Mouse (Mus musculus) kidney, adult 2 months (tissue): ENCODE results near the gene Fgr. TPM values are rescaled to one million over a fixed set of nuclear protein-coding genes. Genes with fewer than 3 reads are reported as not detected.

ENCODE experiments used
- DNase-seq: peaks from one replicate; pipeline ENCODE4 v3.0.0; 2021
- H3K27ac ChIP-seq: fragments of 200-500 bp; 2 replicates; pipeline ENCODE4 v1.5.1; 2012; ENCODE audit warnings: low read depth, low read length, control low read depth, inconsistent platforms; ENCODE audit not compliant: insufficient read depth
- H3K27me3 ChIP-seq: fragments of 200-500 bp; replicated peaks from 2 replicates; pipeline ENCODE4 v1.6.1; 2012; ENCODE audit warnings: mild to moderate bottlenecking, moderate library complexity, low read length, inconsistent platforms; ENCODE audit not compliant: control insufficient read depth, insufficient read depth
- H3K36me3 ChIP-seq: fragments of 200-500 bp; 2 replicates; pipeline ENCODE4 v1.6.1; 2012; ENCODE audit warnings: mild to moderate bottlenecking, moderate library complexity, low read length, inconsistent platforms; ENCODE audit not compliant: control insufficient read depth, insufficient read depth
- H3K4me1 ChIP-seq: fragments of 200-500 bp; 2 replicates; pipeline ENCODE4 v1.6.1; 2011; ENCODE audit warnings: low read length; ENCODE audit not compliant: control insufficient read depth, insufficient read depth
- H3K4me3 ChIP-seq: fragments of 200-500 bp; 2 replicates; pipeline ENCODE4 v1.5.1; 2011; ENCODE audit warnings: mild to moderate bottlenecking, low read depth, low read length, control low read depth; ENCODE audit not compliant: insufficient read depth
- CTCF ChIP-seq: fragments of 200-500 bp; conservative IDR thresholded peaks from 2 replicates; pipeline ENCODE4 v1.5.1; 2011; ENCODE audit warnings: low read depth, mild to moderate bottlenecking, control low read depth, low read length, moderate library complexity, mixed read lengths; ENCODE audit not compliant: insufficient read depth, insufficient read length
- POLR2A ChIP-seq: fragments of 200-500 bp; IDR thresholded peaks from one replicate; pipeline ENCODE4 v1.6.1; 2011; ENCODE audit warnings: low read depth, low read length, control low read depth
- WGBS: fragments of 180-500 bp; shearing (Covaris S2); methylation state at CpG from one replicate; pipeline ENCODE4 v1.1.7; 2018; 5-methylcytosine and 5-hydroxymethylcytosine counted together
- polyA plus RNA-seq: library from polyadenylated mRNA; depleted of rRNA; stranded (reverse); fragments of >200 nt; gene quantifications from 2 replicates; pipeline ENCODE4 v1.2.3, GENCODE M21; 2012

The Fgr gene
- polyA plus RNA-seq, 1 experiment, result 2.5 TPM

DNA sequence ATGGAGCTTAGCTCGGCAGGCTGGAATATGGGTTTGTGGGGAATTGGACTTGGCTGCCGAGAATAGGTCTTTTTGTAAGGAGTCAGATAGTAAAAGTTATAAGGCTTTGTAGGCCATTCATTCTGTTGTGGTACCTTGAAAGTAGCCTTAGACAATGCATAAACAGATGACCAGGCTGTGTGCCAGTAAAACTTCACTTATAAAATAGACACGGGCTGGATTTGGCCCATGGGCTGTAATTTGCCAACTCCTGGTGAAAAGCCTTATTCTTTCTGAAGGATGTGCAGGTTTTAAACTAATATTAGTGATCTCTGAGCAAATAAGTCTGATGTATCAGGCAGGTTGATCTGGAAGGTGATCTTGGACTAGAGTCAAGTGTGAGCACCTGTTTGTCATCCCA is 62.1 kb downstream of the Fgr start:
- Histone ChIP-seq H3K4me3 (no peak overlapping the region), H3K36me3 (no peaks in the 10 kb centered on the region), H3K27me3 (no peaks in the 10 kb centered on the region), H3K27ac (0 out of 2 replicates have a peak overlapping the region, but pooled peaks have one; percentile 13), H3K4me1 (peaks cover 46% of the 10 kb centered on the region)
- 26% methylated on average over 3 of the region's 3 CpGs for WGBS
- peak; percentile 82 for DNase-seq
- no peak for TF ChIP-seq CTCF
- TF ChIP-seq POLR2A, result no peak

DNA sequence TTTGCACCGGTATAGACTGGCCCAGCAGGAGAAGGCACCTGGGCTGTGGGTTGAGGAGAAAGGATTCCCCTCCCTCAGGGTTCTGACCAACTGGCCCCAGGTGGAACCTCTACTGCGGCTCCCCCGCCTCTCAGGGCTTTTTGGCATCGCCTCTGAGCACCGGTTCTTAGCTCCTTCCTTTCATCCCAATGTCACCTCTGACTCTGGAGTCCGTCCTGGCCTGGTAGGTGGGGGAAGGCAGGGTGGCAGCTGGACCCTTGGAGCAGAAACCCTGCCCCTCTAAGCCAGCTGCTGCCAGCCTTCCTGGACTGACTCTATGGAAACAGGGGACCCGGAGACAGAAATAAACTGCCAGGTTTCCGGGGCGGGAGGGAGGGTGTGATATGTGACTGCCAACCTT is 63.4 kb downstream of the Fgr start:
- DNase-seq, result no peak
- WGBS, result 38% methylated on average over 9 of the region's 9 CpGs
- Histone ChIP-seq H3K4me1 (peaks cover 58% of the 10 kb centered on the region), H3K4me3 (no peak overlapping the region), H3K36me3 (no peaks in the 10 kb centered on the region), H3K27me3 (no peaks in the 10 kb centered on the region), H3K27ac (no peak overlapping the region)
- TF ChIP-seq CTCF (no peak), POLR2A (no peak)

DNA sequence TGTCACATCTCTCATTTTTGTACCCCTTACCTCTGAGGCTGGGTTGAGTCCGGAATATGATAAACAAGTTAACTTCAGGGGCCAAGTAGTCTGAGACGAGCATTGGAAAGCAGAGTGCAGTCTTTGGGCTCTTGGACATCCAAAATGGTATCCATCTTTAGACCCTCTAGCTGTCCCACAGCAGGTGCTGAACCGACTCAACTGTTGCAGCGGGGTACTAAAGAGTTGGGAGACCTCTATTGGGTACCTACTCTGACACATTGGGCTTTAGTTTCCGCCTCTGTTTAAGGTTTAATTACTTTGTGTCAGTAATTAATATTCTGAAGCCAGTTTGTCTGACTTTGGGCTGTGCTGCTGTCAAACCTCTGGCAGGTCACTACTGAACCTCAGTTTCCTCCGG is 63.9 kb downstream of the Fgr start:
- Histone ChIP-seq H3K4me3 (no peak overlapping the region), H3K4me1 (peaks cover 57% of the 10 kb centered on the region), H3K27ac (no peak overlapping the region), H3K27me3 (no peaks in the 10 kb centered on the region), H3K36me3 (no peaks in the 10 kb centered on the region)
- WGBS, result 48% methylated on average over 6 of the region's 6 CpGs
- TF ChIP-seq POLR2A (no peak), CTCF (no peak)
- no peak for DNase-seq

DNA sequence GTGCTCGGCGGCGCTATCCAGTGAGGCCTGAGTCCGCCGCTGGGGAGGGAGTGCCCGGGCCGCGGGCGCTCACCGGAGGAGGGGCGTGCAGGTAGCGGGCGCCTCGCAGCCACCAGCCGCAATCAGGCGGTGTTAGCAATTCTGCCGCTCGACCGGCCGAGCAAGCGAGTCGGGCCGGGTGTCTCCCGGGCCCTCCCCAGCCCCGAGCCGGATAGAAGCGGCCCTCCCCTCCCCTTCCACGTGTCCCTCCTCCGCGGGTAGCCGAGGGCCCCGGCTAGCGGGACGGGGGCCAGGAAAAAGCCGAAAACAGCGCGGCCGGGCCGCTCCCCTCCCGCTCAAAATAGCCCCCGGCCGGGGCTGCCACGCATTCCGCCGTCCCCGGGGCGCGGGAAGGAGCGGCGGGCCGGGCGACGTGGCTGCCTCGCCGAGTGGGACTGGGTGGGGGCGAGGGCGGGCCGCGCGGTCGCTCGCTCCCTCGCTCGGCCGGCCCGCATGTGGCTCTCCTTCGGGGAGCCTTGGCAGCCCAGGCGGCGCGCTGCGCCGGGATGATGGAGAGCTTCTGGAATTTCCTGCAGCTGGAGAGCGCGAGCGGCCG is 64.7 kb downstream of the Fgr start:
- peaks cover 63% of the 10 kb centered on the region for H3K4me1 ChIP-seq
- TF ChIP-seq POLR2A (no peak), CTCF (no peak)
- no peaks in the 10 kb centered on the region for H3K27me3 ChIP-seq
- 1% methylated on average over 76 of the region's 76 CpGs for WGBS
- no peaks in the 10 kb centered on the region for H3K36me3 ChIP-seq
- H3K27ac ChIP-seq, result peak overlapping the region; percentile 67
- H3K4me3 ChIP-seq, result peak overlapping the region; percentile 50
- DNase-seq, result peak; percentile 73

DNA sequence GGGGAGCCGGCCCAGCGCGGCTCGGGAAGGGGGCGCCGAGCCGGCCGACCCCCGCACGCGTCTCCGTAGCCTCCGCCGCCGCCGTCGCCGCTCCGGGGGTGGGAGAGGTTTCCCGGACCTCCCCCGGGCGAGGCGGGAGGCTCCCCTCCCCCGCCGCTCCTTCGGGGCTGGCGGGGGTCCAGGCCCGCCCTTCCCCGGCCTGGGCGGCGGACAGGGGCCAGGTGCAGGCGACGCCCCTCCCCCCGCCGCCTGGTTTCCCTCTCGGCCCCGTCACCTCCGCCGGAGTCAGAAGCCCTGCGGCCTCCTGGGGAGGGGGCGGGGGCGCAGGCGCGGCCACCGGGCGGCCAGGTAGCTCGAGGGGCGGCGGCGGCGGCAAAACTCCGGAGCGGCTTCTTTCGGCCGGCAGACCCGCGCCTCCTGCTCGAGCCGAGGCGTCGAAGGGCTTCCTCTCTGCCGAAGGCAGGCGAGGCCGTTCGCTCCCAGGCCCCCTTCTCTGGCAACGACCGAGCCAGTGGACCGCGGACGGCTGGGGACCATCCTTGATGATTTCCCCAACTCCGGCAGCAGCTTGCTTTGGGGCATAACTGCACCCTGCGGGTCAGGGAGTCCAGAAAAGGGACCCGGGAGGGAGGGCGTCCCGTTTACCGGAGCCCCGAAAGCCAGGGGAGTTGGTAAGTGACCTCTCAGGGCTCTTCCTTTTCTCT is 65.4 kb downstream of the Fgr start:
- TF ChIP-seq CTCF (no peak), POLR2A (no peak)
- Histone ChIP-seq H3K27me3 (no peaks in the 10 kb centered on the region), H3K27ac (peak overlapping the region; percentile 72), H3K4me3 (peak overlapping the region; percentile 50), H3K4me1 (peaks cover 64% of the 10 kb centered on the region), H3K36me3 (no peaks in the 10 kb centered on the region)
- peak; percentile 68 for DNase-seq
- WGBS, result 1% methylated on average over 76 of the region's 77 CpGs

DNA sequence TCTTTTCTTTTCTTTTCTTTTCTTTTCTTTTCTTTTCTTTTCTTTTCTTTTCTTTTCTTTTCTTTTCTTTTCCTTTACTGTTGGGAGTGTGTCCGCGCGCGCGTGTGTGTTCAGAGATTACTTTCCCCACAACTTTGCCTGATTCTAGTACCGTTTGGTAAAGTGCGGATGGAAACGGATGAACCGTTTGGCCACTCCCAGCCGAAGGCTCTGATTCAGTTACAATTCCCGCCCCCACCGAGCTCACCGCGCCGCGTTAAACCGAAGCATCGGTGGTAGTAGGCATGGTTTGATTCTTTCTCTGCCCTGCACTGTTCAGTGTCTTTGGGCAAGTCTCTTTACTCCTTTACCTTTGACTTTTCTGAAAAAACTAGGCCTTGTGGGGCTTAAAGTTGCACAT is 65.9 kb downstream of the Fgr start:
- H3K4me3 ChIP-seq, result peak overlapping the region; percentile 23

DNA sequence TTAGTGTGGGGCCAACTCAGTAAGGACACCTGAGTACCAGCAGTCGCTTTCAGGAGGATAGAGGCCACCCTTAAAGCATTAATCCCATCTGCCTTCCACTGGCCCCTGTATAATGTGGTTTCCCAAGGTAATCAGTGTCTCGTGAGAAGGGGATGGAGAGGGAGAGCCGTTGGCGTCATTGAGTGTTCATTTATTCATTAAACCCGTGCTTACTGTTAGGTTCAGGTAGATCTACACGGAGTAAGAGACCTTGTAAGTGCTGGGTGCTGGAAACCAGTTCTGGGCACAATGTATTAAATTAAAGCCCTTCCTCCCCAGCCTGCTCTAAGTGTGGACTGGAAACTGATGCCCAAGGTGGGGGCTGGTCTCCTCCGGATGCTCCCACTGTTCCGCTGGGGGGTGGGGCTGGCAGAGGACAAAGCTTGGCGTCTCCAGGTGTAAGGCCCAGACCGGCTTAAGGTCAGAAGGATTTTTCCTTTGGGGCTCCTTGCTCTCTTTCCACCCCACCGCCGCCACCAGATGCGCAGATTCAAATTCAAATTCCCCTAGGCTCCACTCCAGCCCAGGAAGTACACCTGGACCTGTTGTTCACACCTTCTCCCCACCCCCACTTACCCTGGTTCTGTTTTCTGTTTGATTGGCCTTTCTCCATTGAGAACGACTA is 66.5 kb downstream of the Fgr start:
- peak overlapping the region; percentile 23 for H3K4me3 ChIP-seq
- 50% methylated on average over 14 of the region's 14 CpGs for WGBS

More for the DNA sequence above, 65.9 kb downstream of the Fgr start:
- no peaks in the 10 kb centered on the region for H3K36me3 ChIP-seq
- 32% methylated on average over 18 of the region's 18 CpGs for WGBS
- peak overlapping the region; percentile 6 for H3K27ac ChIP-seq
- H3K27me3 ChIP-seq, result no peaks in the 10 kb centered on the region
- peaks cover 63% of the 10 kb centered on the region for H3K4me1 ChIP-seq
- no peak for DNase-seq
- no peak for TF ChIP-seq POLR2A
- TF ChIP-seq CTCF, result no peak

More for the DNA sequence above, 66.5 kb downstream of the Fgr start:
- no peak for DNase-seq
- H3K27ac ChIP-seq, result peak overlapping the region; percentile 6
- no peaks in the 10 kb centered on the region for H3K27me3 ChIP-seq
- peaks cover 63% of the 10 kb centered on the region for H3K4me1 ChIP-seq
- no peak for TF ChIP-seq CTCF
- no peak for TF ChIP-seq POLR2A
- no peaks in the 10 kb centered on the region for H3K36me3 ChIP-seq
